Mouse (Mus musculus) myocyte (in vitro differentiated cells): ENCODE measurements around the gene Aar2.

ENCODE experiments used
- CEBPB ChIP-seq: IDR thresholded peaks from 2 replicates; pipeline ENCODE4 v1.6.1; 2011; ENCODE audit warnings: mild to moderate bottlenecking, moderate library complexity; ENCODE audit not compliant: poor library complexity, insufficient read depth, severe bottlenecking
- E2F4 ChIP-seq: IDR thresholded peaks from one replicate; pipeline ENCODE4 v1.6.1; 2011; ENCODE audit warnings: mild to moderate bottlenecking, control low read depth, moderate library complexity; ENCODE audit not compliant: insufficient read depth
- MAX ChIP-seq: IDR thresholded peaks from one replicate; pipeline ENCODE4 v1.6.1; 2011; ENCODE audit warnings: low read depth, mild to moderate bottlenecking, control low read depth
- MYOD1 ChIP-seq, 3 experiments: IDR thresholded peaks; one replicate each; pipeline ENCODE4 v1.6.1; 2011; ENCODE audit warnings: control low read depth in 2 of 3, low read depth in 2 of 3, mild to moderate bottlenecking in 2 of 3, moderate library complexity in 1 of 3; ENCODE audit not compliant: insufficient read length in 2 of 3, control insufficient read depth in 1 of 3
- MYOG ChIP-seq, 3 experiments: IDR thresholded peaks; one replicate each; pipeline ENCODE4 v1.6.1; 2011; ENCODE audit warnings: control low read depth in 2 of 3, low read depth in 2 of 3, mild to moderate bottlenecking in 2 of 3; ENCODE audit not compliant: insufficient read length in 2 of 3, control insufficient read depth in 1 of 3, insufficient read depth in 1 of 3
- POLR2A ChIP-seq: IDR thresholded peaks from one replicate; pipeline ENCODE4 v1.6.1; 2011; ENCODE audit warnings: low read depth, mild to moderate bottlenecking, control low read depth, moderate library complexity; ENCODE audit not compliant: insufficient read length
- POLR2AphosphoS2 ChIP-seq: IDR thresholded peaks from one replicate; pipeline ENCODE4 v1.6.1; 2011; ENCODE audit warnings: low read depth, control low read depth; ENCODE audit not compliant: insufficient read length
- REST ChIP-seq: IDR thresholded peaks from one replicate; pipeline ENCODE4 v1.6.1; 2011; ENCODE audit warnings: mild to moderate bottlenecking, control low read depth, moderate library complexity; ENCODE audit not compliant: insufficient read depth, insufficient read length
- SRF ChIP-seq: IDR thresholded peaks from one replicate; pipeline ENCODE4 v1.6.1; 2011; ENCODE audit warnings: low read depth; ENCODE audit not compliant: control insufficient read depth, insufficient read length
- TCF12 ChIP-seq: IDR thresholded peaks from one replicate; pipeline ENCODE4 v1.6.1; 2011; ENCODE audit warnings: mild to moderate bottlenecking, control low read depth; ENCODE audit not compliant: poor library complexity, insufficient read depth, severe bottlenecking
- USF1 ChIP-seq: IDR thresholded peaks from one replicate; pipeline ENCODE4 v1.6.1; 2011; ENCODE audit warnings: low read depth, mild to moderate bottlenecking, control low read depth, moderate library complexity

DNA sequence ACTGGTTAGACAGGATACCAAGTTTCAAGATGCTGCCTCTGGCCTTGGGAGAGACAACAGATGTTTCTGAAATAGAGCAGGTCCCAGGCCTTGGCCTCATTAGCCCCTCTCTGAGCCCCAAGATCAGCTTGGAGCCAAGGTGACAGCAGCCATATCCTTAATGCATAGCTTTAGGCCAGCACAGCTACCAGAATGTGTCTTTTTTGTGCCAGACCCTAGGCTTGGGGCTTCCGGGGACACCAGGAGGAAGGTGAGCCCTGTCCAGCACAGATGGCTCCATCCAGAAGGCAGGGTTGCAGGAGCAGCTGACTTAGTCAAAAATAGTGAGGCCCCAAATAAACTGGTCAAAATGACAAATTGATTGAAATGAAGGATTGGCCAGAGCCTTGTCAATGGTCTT lies 46.4 kb upstream of the Aar2 start:
- TF ChIP-seq POLR2A (no peak), MYOG (IDR thresholded peaks at IDR 0.05; ENCODE audit: control insufficient read depth in 1 of 3, insufficient read depth in 1 of 3, insufficient read length in 2 of 3, low read depth in 2 of 3) (no peak), CEBPB (no peak), USF1 (no peak), REST (no peak), TCF12 (no peak), MAX (no peak), POLR2AphosphoS2 (no peak), MYOD1 (IDR thresholded peaks at IDR 0.05; ENCODE audit: control insufficient read depth in 1 of 3, insufficient read length in 2 of 3, low read depth in 2 of 3) (no peak), E2F4 (no peak), SRF (no peak)
